Mouse (Mus musculus) retina, adult 2 months (tissue): ENCODE data around the gene Rbak.
"Not testable (repeated sequence)": the region's sequence is repeated elsewhere in the genome, so short reads cannot be mapped to it uniquely, and the experiment has no call there.

Experiments used
- DNase-seq: peaks from one replicate; pipeline ENCODE4 v3.0.0-alpha.2; 2012; ENCODE audit warnings: low read depth, low spot score

Rbak gene

DNA sequence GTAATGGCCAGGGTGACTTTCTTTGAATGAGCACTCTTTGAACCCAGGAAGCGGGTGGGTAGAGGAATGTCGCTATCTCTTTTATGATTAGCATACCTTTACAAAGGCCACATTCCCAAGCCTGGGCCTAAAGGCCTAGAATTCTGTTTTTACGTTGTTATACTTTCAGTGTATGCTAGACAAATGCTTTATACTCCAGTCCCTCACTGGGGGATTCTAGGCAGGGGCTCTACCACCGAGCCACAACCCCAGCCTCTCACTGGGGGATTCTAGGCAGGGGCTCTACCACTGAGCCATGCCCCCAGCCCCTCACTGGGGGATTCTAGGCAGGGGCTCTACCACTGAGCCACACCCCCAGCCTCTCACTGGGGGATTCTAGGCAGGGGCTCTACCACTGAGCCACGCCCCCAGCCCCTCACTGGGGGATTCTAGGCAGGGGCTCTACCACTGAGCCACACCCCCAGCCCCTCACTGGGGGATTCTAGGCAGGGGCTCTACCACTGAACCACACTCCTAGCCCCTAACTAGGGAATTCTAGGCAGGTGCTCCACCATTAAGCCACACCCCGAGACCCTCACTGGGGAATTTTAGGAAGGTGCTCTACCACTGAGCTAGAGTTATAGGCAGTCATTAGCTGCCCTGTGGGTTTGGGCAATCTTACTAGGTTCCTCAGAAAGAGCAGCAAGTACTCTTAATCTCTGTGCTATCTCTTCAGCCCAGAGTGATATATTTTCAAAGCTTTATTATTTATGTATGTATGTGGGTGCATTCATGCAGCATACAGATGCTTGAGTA is 46.2 kb downstream of the Rbak start:
- not testable (repeated sequence) for DNase-seq

DNA sequence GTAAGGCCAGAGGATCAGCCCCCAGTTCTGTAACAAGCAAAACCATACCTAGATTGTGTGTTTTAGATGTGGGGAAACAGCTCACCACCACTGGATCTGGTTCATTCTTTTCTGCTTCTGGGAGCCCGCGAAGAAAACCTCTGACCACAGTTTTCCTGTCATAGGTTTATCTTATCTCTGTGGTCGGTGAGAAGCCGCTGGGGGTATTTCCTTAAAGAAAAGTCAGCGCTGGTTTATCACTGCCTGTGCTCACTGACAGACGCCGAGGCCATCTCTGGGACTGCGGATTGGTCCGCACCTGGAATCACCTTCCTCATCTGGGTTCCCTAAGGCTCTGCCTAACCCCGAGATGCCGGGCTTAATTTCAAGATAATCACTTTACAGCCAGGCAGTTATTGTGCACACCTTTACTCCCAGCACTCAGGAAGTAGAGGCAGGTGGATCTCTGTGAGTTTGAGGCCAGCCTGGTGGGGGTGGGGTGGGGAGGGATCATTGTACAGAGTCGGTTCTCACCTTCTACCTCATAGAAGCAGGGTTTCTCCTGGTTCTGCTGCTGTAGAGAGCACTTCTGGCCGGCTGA is 47.5 kb downstream of the Rbak start:
- no peak for DNase-seq

DNA sequence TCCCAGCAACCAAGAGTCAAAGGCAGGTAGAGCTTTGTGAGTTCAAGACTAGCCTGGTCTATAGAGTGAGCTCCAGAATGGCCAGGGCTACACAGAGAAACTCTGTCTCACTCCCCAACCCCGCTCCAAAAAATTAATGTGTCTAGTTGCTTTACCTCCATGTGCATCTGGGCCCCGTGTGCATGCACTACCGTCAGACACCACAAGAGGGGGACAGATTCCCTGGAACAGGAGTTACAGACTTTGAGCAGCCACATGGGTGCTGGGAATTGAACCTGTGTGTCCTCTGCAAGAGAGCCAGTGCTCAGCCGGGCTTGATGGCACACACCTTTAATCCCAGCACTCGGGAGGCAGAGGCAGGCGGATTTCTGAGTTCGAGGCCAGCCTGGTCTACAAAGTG is 50.2 kb downstream of the Rbak start:
- no peak for DNase-seq

DNA sequence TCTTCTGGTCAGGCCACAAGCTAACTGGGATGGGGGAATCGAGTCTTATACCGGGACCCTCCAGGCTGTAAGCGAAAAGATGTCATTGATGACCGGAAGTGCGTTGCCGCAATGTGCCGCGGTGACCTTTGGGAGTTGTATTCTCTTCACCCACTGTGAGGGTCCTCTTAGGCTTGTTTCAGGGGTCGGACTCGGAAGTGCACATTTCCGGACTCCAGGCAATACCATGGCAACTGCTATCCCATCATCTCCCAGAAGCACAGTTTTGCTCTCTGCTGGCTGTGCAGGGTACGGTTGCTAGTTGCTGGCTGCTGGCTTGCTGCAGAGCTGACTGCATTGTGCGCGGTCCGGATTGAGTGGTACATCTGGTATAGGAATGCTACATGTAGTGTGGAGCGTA is 51.5 kb downstream of the Rbak start:
- no peak for DNase-seq

DNA sequence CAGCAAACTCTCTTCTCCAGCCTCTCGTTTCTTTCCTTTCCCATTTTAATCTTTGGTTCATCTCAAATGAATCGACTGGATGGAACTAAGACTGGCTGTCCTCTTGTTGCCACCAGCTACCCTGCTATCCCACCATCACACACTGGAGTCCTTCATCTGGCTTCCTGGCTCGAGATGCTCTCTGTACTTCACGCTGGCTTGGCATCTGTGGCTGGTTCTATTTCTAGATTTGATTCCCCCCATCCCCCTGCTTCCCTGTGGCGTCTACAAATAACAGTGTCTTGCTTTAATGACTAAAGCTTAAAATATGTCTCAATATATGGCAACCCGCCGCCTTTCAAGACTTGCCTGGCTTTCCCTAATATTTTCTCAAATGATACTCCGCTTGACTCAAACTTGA is 52.7 kb downstream of the Rbak start:
- DNase-seq: no peak

DNA sequence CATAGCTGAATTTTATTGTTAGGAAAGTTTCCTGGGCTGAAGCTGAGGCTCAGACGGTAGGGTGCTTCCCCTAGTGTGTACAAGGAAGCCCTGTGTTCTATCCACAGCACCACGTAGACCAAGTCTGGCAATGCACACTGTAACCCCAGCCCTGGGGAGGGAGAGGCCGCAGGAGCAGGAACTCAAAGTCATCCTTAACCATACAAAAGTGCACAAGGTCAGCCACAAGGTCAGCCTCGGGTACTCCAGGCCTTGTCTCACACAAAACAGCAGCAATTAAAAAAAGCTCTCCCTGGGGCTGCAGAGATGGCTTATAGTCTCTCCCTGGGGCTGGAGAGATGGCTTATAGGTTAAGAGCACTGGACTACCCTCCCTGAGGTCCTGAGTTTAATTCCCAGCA is 53.7 kb downstream of the Rbak start:
- no peak for DNase-seq

DNA sequence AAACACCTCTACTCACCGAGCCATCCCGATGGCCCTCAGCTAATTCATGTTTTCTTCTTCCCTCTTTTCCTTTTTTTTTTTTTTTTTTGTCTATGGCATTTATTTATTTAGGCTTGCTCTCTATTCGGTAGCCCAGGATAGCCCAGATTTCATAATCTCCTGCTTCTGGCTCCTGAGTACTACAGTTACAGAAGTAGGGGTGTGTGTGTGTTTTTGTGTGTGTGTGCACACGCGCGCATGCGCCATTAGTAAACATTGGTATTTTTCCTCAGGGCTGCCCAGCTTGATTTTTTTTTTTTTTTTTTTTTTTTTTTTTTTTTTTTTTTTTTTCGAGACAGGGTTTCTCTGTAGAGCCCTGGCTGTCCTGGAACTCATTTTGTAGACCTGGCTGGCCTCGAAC is 54.5 kb downstream of the Rbak start:
- DNase-seq: no peak

DNA sequence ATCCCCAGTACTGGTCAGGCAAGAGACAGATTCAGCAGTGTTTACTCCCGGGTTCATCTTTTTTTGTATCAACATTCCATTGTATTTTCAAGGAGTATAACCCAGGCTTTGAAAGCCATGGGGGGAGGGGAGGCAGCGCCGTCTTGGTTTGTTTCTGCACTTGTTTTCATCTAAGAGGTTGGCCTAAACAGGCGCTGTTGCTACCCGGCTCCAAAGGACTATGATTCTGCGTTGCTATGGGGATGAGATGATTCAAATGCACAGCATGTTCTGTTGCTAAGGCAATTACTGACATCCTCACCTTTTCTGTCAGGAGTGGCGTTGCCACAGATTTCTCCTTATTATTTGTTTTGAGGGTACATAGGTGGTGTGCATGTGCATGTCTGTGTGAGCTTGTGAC is 55.0 kb downstream of the Rbak start:
- no peak for DNase-seq

DNA sequence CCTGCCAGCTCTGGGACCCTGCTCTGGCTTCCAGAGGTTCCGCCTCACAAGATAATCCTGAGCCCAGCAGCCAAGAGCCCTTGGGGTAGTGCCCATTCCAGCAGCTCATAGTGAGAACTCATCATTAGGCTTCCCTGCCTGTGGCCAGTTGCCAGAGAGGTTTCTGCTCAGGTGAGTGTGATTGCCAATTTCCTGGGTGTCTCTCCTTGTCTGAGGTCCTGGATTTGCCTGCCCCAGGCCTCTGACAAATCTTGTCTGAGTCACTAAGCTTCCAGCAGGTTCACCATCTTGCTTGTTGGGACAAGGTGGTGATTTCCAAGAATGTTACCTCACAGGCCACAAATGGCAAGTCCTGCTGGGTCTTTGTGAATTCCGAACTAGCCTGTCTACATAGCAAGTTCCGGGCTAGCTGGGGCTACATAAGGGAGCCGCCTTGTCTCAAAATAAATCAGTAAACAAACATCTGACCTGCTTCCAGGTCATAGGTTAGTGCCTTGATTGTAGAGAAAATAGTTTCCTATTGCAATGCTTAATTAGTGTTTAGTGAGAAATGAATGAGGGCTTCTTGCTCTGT is 55.7 kb downstream of the Rbak start:
- DNase-seq: no peak

DNA sequence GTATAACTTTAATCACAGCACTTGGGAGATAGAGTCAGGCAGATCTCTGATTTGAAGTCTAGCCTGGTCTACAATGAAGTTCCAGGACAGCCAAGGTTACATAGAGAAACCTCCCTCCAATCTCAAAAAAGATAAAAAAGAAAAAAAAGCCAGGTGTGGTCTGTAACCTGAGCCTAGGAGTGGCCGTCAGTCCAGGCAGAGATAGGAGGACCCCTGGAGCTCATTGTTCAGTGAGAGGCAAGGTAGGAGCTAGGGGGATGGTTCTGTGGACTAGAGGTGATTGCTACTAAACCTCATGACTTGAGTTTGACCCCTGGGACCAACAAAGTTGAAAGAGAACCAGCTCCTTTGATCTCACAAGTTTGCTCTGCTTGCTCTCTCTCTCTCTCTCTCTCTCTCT is 57.9 kb downstream of the Rbak start:
- no peak for DNase-seq
